Mouse (Mus musculus) regulatory T cell (primary cell): ENCODE results near the gene Myog.

Source experiments
- in situ Hi-C: fragments of 300-600 bp; cut with MboI, MseI; formaldehyde crosslinking; loops from one replicate; pipeline ENCODE4 v1.15.1; 2025; ENCODE audit warnings: high pct_unique_total_duplicates

The Myog gene

GRCm38 (mm10) chr1:134283108-134283507 is 6.7 kb upstream of the Myog start:
- in situ Hi-C loops = no loop called here

GRCm38 (mm10) chr1:134285458-134286120 is 4.2 kb upstream of the Myog start:
- in situ Hi-C loops = no loop called here

DNA sequence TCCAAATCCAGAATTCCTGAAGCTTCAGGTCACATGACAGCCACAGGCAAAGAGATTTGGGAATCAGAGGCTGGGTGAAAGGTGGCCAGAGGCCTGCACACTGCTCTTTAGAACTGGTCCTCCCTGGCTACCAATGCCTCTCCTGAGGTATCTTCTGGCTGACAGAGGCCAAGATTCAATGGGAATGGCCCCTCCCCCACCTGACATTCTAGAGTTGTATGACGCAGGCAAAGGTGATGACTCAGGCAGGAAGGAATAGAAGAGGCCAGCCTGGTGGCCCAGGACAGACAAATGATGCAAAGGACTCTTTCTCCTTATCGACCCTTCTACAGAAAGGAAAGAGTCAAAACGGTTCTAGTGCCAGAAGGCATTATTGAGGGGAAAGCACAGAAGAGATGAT is 1.6 kb upstream of the Myog start:
- in situ Hi-C loops = no loop called here

DNA sequence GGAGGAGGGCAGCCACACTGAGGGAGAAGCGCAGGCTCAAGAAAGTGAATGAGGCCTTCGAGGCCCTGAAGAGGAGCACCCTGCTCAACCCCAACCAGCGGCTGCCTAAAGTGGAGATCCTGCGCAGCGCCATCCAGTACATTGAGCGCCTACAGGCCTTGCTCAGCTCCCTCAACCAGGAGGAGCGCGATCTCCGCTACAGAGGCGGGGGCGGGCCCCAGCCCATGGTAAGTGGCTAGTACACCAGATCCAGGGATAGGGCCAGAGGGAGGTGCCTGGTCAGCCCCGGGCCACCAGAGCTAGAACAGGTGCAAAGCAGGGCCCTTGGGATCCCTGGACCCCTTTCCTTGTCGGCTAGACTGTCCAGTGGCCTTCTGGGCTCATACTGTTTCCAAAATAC is 511 bp downstream of the Myog start:
- in situ Hi-C loops = loop anchor here (10.0 kb wide), 2 partner anchors 245 to 735 kb away; no protein-coding TSS in a partner anchor

- in situ Hi-C loops = loop anchor here (10.0 kb wide), 2 partner anchors 246 to 736 kb away; no protein-coding TSS in a partner anchor
Measured at GRCm38 (mm10) chr1:134290909-134291308, 1.1 kb downstream of the Myog start.

GRCm38 (mm10) chr1:134291555-134291954 is 1.8 kb downstream of the Myog start:
- in situ Hi-C loops = loop anchor here (10.0 kb wide), 2 partner anchors 247 to 737 kb away; no protein-coding TSS in a partner anchor

DNA sequence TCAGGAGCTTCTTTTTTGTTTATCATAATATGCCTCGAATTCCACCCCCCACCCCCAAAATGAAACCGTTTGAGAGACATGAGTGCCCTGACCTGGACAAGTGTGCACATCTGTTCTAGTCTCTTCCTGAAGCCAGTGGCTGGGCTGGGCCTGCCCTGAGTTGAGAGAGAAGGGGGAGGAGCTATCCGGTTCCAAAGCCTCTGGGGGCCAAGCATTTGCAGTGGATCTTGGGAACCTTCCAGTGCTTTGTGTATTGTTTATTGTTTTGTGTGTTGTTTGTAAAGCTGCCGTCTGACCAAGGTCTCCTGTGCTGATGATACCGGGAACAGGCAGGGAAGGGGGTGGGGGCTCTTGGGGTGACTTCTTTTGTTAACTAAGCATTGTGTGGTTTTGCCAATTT is 2.3 kb downstream of the Myog start:
- in situ Hi-C loops = loop anchor here (10.0 kb wide), 2 partner anchors 247 to 737 kb away; no protein-coding TSS in a partner anchor

DNA sequence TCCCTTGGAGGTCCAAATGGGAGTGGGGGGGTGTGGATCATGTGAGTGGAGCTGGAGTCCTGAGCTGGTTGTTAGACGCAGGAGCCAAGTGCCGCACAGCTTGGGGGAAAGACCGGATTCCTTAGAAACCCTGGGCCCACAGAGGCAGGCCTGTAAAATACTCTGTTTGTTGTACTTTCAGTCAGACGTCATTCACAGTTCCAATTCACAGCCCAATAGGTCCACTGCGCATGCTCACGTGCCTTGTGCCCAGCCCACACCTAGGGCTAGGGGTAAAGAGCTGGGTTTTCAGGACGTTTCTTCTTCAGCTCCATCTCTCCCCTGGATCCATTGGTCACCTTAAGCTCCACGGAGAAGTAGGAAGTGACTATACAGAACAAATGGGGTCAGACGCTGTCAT is 2.8 kb downstream of the Myog start:
- in situ Hi-C loops = loop anchor here (10.0 kb wide), 2 partner anchors 248 to 738 kb away; no protein-coding TSS in a partner anchor

DNA sequence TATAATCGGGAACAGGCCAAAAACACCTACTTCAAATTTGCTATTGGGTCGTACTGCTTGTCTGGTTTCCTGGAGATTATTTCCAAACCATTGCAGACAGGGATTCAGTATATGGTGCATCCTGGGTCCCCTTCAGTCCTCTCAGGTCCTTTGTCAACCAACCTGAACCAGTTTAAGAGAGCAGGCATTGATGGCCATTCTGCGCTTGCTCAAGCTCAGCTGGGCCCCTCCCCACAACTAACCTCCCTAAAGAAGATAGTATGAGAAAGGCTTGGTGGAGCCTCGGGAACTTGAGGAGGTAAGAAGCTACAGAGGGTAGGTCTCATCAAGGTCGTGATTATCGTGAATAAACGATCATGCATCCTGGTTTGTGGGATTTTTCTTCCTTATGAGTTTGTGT is 3.5 kb downstream of the Myog start:
- in situ Hi-C loops = loop anchor here (10.0 kb wide), 2 partner anchors 248 to 738 kb away; no protein-coding TSS in a partner anchor

DNA sequence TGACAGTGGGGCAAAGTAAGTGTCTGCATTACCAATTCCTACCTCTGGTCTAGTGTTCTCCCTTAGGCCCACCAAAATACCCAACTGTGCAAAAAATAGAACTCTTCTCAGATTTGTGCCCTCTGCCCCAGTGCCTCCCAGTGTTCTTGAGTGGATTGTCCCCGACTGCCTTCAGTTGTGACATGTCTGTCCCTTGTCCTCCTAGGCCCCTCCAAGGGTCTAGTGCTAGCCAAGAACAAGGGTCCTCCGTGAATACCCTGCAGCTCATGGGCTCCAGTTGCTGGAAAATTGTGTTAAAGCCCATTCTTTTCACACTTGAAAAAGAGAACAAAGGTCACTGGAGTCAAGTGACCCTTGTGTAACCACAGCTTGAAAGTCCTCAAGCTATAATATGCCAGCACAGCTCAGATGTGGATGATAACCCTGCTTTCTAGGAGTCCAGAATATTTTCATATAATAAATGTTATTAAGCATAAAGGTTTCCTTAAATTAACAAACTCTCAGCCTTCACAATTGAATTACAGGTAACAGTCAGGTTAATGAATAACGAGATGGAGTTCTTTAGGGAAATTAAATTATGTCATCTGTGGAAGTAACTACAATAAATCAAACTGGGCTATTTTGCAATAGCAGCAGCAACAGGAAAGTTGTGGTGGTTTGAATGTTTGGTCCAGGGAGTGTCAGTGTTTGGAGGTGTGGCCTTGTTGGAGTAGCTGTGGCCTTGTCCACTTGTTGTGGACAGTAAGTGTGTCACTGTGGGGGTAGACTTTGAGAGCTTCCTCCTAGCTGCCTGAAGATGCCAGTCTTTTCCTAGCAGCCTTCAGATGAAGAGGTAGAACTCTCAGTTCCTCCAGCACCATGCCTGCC is 4.2 kb downstream of the Myog start:
- in situ Hi-C loops = loop anchor here (10.0 kb wide), 2 partner anchors 249 to 739 kb away; no protein-coding TSS in a partner anchor

GRCm38 (mm10) chr1:134297265-134297664 is 7.5 kb downstream of the Myog start:
- in situ Hi-C loops = loop anchor here (10.0 kb wide), 2 partner anchors 252 to 742 kb away; no protein-coding TSS in a partner anchor

DNA sequence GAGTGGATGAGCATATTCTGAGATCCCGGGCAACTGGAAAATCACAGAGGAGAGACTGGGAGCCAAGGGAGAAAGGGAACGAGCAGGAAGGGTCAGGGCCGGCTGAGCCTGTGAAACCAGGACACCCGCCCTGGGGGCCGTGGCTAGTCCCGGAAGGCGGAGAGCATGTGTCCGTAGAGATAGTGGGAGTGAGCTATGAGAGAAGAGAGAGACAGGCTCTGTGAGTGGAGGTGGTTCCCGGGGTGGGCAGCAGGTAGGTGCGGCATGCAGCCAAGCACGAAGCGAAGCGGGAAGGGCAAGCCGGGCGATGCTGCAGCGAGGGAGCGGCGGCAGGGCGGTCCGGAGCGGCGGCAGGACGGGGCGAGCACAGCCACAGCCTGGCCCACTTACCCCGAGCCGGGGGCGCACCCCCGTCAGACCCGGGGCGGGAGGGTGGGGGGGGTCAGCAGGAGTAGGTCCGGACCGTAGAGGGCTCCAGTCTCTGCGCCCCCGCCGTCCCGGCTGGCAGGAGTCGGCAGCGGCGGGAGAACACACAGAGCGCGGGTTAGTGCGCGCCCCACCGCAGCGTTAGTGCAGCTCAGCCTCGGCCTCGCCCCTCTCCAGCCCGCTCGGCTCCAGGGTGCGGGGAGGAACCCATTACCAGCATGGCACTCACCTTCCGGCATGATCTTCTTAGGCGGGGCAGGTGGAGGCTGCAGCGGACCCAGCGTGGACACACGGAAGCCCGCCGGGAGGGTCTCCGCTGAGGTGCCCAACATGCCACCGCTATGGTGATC is 9.0 kb downstream of the Myog start:
- in situ Hi-C loops = loop anchor here (10.0 kb wide), 2 partner anchors 254 to 744 kb away; no protein-coding TSS in a partner anchor

DNA sequence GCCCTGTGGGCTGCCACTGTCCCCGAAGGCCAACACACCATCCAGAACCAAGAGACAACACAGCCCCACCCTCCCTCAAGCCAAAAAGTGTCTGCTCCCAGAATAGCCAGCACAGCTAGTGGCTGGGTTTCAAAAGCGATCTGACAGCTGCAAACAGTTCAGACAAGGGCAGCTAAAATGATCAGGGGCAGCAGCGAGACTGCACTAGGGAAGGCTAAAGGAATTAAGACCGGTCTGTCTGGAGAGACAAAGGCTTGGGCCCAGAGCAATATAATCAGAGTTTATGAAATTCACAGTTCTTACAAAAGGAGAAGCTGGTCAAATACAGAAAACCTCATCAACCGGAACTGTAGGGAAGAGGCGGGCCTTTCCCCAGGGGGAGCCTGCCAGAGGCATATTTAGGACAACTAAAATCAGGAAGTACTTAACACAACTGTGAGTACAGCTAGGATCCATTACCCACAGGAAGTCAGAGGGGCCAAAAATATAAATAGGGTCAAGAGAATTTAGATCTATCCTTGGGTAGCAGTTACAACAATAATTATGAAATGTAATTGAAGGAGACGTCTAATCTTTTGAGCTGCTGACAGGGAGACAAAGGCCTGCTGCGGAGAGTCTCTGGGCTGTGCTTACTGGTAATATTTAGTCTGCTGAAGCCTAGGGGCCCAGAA is 12.9 kb downstream of the Myog start:
- in situ Hi-C loops = loop anchor here (10.0 kb wide), 1 partner anchor 1752 kb away; the partner anchor contains the start of genes Ascl5 and Cacna1s

- in situ Hi-C loops = loop anchor here (10.0 kb wide), 1 partner anchor 1750 kb away; the partner anchor contains the start of genes Ascl5 and Cacna1s
Measured at GRCm38 (mm10) chr1:134304940-134305339, 15.2 kb downstream of the Myog start.

DNA sequence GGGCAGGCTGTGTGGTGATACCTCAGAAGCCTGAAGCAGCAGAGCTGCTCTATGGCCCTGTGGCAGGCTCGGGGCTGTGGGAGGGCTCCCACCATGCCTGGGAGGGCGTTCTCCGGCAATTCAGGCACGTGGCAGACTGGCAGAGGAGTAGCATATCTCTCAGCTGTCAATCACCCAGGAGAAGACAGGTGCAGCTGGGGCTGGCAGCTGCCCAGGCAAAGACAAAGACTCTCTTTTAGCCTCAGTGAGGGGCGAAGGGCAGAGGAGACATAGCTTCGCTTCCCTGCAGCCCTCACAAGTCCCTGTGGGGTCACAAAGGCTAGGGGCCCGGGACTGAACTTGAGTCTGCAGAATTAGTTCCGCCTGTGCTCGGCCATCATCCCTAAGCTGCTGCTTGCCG is 17.6 kb downstream of the Myog start:
- in situ Hi-C loops = loop anchor here (10.0 kb wide), 1 partner anchor 1747 kb away; the partner anchor contains the start of genes Ascl5 and Cacna1s

GRCm38 (mm10) chr1:134310291-134310690 is 20.5 kb downstream of the Myog start:
- in situ Hi-C loops = no loop called here

GRCm38 (mm10) chr1:134310729-134311128 is 20.9 kb downstream of the Myog start:
- in situ Hi-C loops = no loop called here

DNA sequence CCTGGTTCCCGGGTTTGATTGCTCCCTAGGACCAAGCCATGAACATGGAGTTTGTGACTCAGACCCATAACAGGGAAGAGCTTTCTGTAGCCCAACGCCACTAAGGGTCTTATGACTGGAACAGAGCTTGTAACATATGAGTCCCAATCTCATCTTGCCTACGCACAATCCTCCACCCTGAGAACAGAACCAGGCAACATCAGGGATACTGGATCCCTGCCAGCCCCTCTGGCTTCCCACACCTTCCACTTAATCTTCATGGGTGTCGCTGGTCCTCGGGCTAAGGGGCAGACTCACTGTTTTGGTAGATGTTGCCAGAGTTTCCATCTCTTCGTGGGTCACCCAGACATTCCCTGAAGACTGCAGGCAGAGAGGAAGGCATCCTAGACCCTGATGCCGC is 22.0 kb downstream of the Myog start:
- in situ Hi-C loops = no loop called here

DNA sequence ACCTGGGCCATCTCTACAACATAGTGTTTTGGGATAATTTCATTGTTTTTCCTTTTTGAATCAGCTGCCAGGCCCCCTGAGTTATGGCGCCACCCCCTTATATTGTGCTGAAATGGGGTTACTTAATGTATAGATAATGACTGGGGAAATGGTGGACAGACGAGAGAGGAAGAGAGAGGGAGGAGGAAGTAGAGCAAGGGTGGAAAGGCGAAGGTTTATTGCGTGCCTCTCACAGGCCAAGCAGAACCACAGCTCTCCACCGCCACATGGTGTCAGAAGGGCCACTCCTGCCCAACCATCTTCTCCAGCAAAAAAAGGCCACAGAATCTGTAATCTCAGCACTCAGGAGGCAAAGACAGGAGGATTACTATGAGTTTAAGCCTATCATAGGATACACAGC is 25.4 kb downstream of the Myog start:
- in situ Hi-C loops = no loop called here

DNA sequence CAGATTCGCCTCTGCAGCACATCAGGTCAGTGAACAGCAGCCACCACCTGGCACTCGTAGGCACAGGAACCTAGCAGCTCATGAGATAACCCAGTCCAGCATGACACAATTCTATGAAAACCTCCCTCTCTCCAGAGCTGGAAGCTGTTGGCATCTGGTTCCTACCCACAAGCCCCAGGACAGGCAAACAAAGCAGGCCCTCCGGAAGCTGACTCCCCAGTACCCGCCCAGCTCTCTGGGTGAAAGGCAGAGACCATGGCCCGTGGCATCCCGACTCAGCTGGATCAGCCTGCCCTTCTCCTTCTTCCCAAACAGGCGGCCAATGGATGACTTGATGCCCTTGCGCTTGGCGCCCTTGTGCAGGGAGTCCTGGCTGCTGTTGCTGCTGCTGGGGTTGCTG is 26.6 kb downstream of the Myog start:
- in situ Hi-C loops = no loop called here

DNA sequence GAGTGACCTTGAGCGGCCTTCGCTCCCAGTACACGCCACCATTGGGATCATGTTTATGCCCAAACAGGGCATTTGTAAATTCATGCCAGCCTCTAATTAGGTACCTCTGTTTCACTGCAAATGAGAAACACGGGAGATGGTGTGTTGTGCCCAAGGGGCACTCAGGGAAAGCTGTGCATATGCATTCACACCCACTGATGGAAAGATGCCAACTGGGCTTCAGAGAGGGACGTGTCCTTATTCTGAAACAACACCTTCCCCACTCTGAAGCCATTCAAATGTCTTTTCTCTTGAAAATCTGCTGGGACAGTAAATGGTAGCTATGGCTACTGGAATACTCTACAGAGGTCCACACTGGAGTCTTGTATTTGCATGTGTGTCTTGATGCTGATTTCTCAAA is 28.5 kb downstream of the Myog start:
- in situ Hi-C loops = no loop called here
